Mouse (Mus musculus) MEL (cell line): ENCODE measurements around the gene Cdc42ep4. TPM values are rescaled to one million over a fixed set of nuclear protein-coding genes. Genes with fewer than 3 reads are reported as not detected.

Experiments used
- DNase-seq: peaks from one replicate; pipeline ENCODE4 v3.0.0; 2011; ENCODE audit warnings: low read depth, low spot score
- H3K27ac ChIP-seq: 2 replicates; pipeline ENCODE4 v1.5.1; 2012; ENCODE audit warnings: low read depth, mild to moderate bottlenecking, control low read depth, low read length, moderate library complexity; ENCODE audit not compliant: control insufficient read depth
- H3K27me3 ChIP-seq, 2 experiments: fragments of 150-350 bp in 1 of 2; sonication (generic) in 1 of 2; 2 replicates each; pipeline ENCODE4 v1.6.1; 2012; ENCODE audit warnings: low read length in 2 of 2, mild to moderate bottlenecking in 2 of 2, improper control_type of control experiment in 1 of 2, moderate library complexity in 1 of 2; ENCODE audit not compliant: insufficient read depth in 2 of 2, control insufficient read depth in 1 of 2
- H3K36me3 ChIP-seq, 2 experiments: 2 replicates each; pipeline ENCODE4 v1.6.1; 2012 to 2014; ENCODE audit warnings: low read length in 2 of 2, improper control_type of control experiment in 1 of 2, inconsistent platforms in 1 of 2, mild to moderate bottlenecking in 1 of 2; ENCODE audit not compliant: insufficient read depth in 2 of 2, control insufficient read depth in 1 of 2
- H3K4me1 ChIP-seq, 2 experiments: fragments of 150-350 bp in 1 of 2; sonication (generic) in 1 of 2; 2 replicates each; pipeline ENCODE4 v1.6.1; 2012; ENCODE audit warnings: low read length in 2 of 2, improper control_type of control experiment in 1 of 2, mild to moderate bottlenecking in 1 of 2; ENCODE audit not compliant: insufficient read depth in 2 of 2, control insufficient read depth in 1 of 2
- H3K4me3 ChIP-seq, 2 experiments: fragments of 150-350 bp in 1 of 2; sonication (generic) in 1 of 2; 2 replicates each; pipeline ENCODE4 v1.5.1; 2012; ENCODE audit warnings: low read depth in 2 of 2, low read length in 2 of 2, mild to moderate bottlenecking in 2 of 2, moderate library complexity in 2 of 2, control low read depth in 1 of 2, improper control_type of control experiment in 1 of 2; ENCODE audit not compliant: control insufficient read depth in 1 of 2, insufficient read depth in 1 of 2
- H3K79me2 ChIP-seq: 2 replicates; pipeline ENCODE4 v1.6.1; 2012; ENCODE audit warnings: mild to moderate bottlenecking, low read length, moderate library complexity; ENCODE audit not compliant: control insufficient read depth, poor library complexity, insufficient read depth
- H3K9ac ChIP-seq: 2 replicates; pipeline ENCODE4 v1.6.1; 2012; ENCODE audit warnings: low read depth, mild to moderate bottlenecking, control low read depth, low read length, moderate library complexity; ENCODE audit not compliant: control insufficient read depth, poor library complexity, severe bottlenecking
- H3K9me3 ChIP-seq: fragments of 150-350 bp; sonication (generic); replicated peaks from 2 replicates; pipeline ENCODE4 v1.6.1; 2012; ENCODE audit warnings: mild to moderate bottlenecking, low read length, improper control_type of control experiment, moderate library complexity; ENCODE audit not compliant: insufficient read depth
- CHD2 ChIP-seq: IDR thresholded peaks from 2 replicates; pipeline ENCODE4 v1.6.1; 2011; ENCODE audit warnings: low read length, improper control_type of control experiment
- CTCF ChIP-seq, 3 experiments: IDR thresholded peaks in 2 of 3; conservative IDR thresholded peaks in 1 of 3; 2 replicates each; pipeline ENCODE4 v1.5.1; 2011 to 2012; ENCODE audit warnings: low read length in 3 of 3, low read depth in 2 of 3, mild to moderate bottlenecking in 2 of 3, improper control_type of control experiment in 1 of 3, inconsistent platforms in 1 of 3, mixed read lengths in 1 of 3, moderate library complexity in 1 of 3; ENCODE audit not compliant: control insufficient read depth in 1 of 3, insufficient read depth in 1 of 3, poor library complexity in 1 of 3, severe bottlenecking in 1 of 3
- EP300 ChIP-seq, 2 experiments: IDR thresholded peaks; 2 replicates each; pipeline ENCODE4 v1.6.1; 2011; ENCODE audit warnings: improper control_type of control experiment in 2 of 2, low read length in 2 of 2, low read depth in 1 of 2, mild to moderate bottlenecking in 1 of 2
- ETS1 ChIP-seq: IDR thresholded peaks from 2 replicates; pipeline ENCODE4 v1.6.1; 2012; ENCODE audit warnings: low read depth, mild to moderate bottlenecking, inconsistent platforms, low read length, improper control_type of control experiment, moderate library complexity
- GATA1 ChIP-seq: IDR thresholded peaks from 2 replicates; pipeline ENCODE4 v1.6.1; 2011; ENCODE audit warnings: low read depth, low read length, improper control_type of control experiment
- HCFC1 ChIP-seq: IDR thresholded peaks from 2 replicates; pipeline ENCODE4 v1.6.1; 2012; ENCODE audit warnings: low read depth, mild to moderate bottlenecking, inconsistent platforms, low read length, improper control_type of control experiment, moderate library complexity
- JUND ChIP-seq: IDR thresholded peaks from 2 replicates; pipeline ENCODE4 v1.6.1; 2011; ENCODE audit warnings: low read depth, mild to moderate bottlenecking, improper control_type of control experiment, low read length
- KAT2A ChIP-seq: conservative IDR thresholded peaks from 2 replicates; pipeline ENCODE4 v1.6.1; 2012; ENCODE audit warnings: low read depth, low read length, improper control_type of control experiment, inconsistent platforms
- MAFK ChIP-seq: IDR thresholded peaks from 2 replicates; pipeline ENCODE4 v1.6.1; 2011; ENCODE audit warnings: low read depth, mild to moderate bottlenecking, low read length, improper control_type of control experiment, borderline replicate concordance
- MEF2A ChIP-seq: IDR thresholded peaks from 2 replicates; pipeline ENCODE4 v1.6.1; 2014; ENCODE audit warnings: low read depth, mild to moderate bottlenecking, inconsistent platforms, low read length, improper control_type of control experiment; ENCODE audit not compliant: poor library complexity, insufficient replicate concordance, severe bottlenecking; ENCODE audit errors: extremely low read depth
- MXI1 ChIP-seq: IDR thresholded peaks from 2 replicates; pipeline ENCODE4 v1.6.1; 2011; ENCODE audit warnings: mild to moderate bottlenecking, low read depth, low read length, improper control_type of control experiment
- MYB ChIP-seq: IDR thresholded peaks from 2 replicates; pipeline ENCODE4 v1.6.1; 2011; ENCODE audit warnings: mild to moderate bottlenecking, low read depth, low read length, improper control_type of control experiment
- SIN3A ChIP-seq: IDR thresholded peaks from 2 replicates; pipeline ENCODE4 v1.6.1; 2012; ENCODE audit warnings: low read length, improper control_type of control experiment, inconsistent platforms
- TBP ChIP-seq: IDR thresholded peaks from 2 replicates; pipeline ENCODE4 v1.8.0; 2011; ENCODE audit warnings: low read depth, low read length, improper control_type of control experiment
- USF1 ChIP-seq: IDR thresholded peaks from 2 replicates; pipeline ENCODE4 v1.6.1; 2014; ENCODE audit warnings: low read depth, mild to moderate bottlenecking, inconsistent platforms, low read length, improper control_type of control experiment, moderate library complexity
- USF2 ChIP-seq, 2 experiments: IDR thresholded peaks; 2 replicates each; pipeline ENCODE4 v1.6.1; 2011 to 2012; ENCODE audit warnings: improper control_type of control experiment in 2 of 2, low read length in 2 of 2, borderline replicate concordance in 1 of 2, inconsistent platforms in 1 of 2, low read depth in 1 of 2, mild to moderate bottlenecking in 1 of 2; ENCODE audit not compliant: insufficient read depth in 1 of 2
- ZC3H11A ChIP-seq: IDR thresholded peaks from 2 replicates; pipeline ENCODE4 v1.6.1; 2012; ENCODE audit warnings: low read depth, mild to moderate bottlenecking, inconsistent platforms, low read length, improper control_type of control experiment
- ZMIZ1 ChIP-seq: IDR thresholded peaks from 2 replicates; pipeline ENCODE4 v1.6.1; 2012; ENCODE audit warnings: low read depth, mild to moderate bottlenecking, inconsistent platforms, low read length, improper control_type of control experiment, moderate library complexity
- ZNF384 ChIP-seq: IDR thresholded peaks from 2 replicates; pipeline ENCODE4 v1.6.1; 2012; ENCODE audit warnings: low read depth, mild to moderate bottlenecking, inconsistent platforms, low read length, improper control_type of control experiment
- polyA plus RNA-seq, 2 experiments: library from polyadenylated mRNA; stranded (reverse) in 1 of 2; unstranded in 1 of 2; fragments of >175 nt in 1 of 2; fragments of >200 nt in 1 of 2; gene quantifications; 2 replicates each; pipeline versions ENCODE4 v1.2.1 to v1.2.4; 2012; ENCODE audit warnings: low replicate concordance in 2 of 2, low read depth in 1 of 2; ENCODE audit not compliant: insufficient read length in 2 of 2, insufficient read depth in 1 of 2, missing spikeins in 1 of 2
- total RNA-seq: library from RNA; depleted of rRNA; stranded (reverse); fragments of 300-350 nt; gene quantifications from 2 replicates; pipeline ENCODE4 v1.2.3, GENCODE M21; 2012

Cdc42ep4 gene
- total and polyA plus RNA-seq, 3 experiments, result 27.7 to 39.0 TPM; not detected in 1

GRCm38 (mm10) chr11:113740100-113740499 is 11.6 kb downstream of the Cdc42ep4 start:
- peaks cover 0 to 10% of the 10 kb centered on the region in 2 experiments; a peak in 1 of 4 replicates for H3K4me1 ChIP-seq
- H3K4me3 ChIP-seq, result no peak overlapping the region
- H3K36me3 ChIP-seq, result peaks cover 0 to 16% of the 10 kb centered on the region in 2 experiments; a peak in 3 of 4 replicates
- no peaks in the 10 kb centered on the region for H3K9me3 ChIP-seq
- H3K79me2 ChIP-seq, result peaks cover 35% of the 10 kb centered on the region
- no peaks in the 10 kb centered on the region for H3K27me3 ChIP-seq
- no peak overlapping the region for H3K27ac ChIP-seq
- TF ChIP-seq MXI1 (no peak), JUND (no peak), USF2 (IDR thresholded peaks at IDR 0.05; ENCODE audit: borderline replicate concordance in 1 of 2, insufficient read depth in 1 of 2, low read depth in 1 of 2, low read length in 2 of 2) (no peak), USF1 (no peak), MAFK (no peak), MEF2A (no peak), KAT2A (no peak), CHD2 (no peak)
- TF ChIP-seq, all 39 proteins: peak for 0
- no peak overlapping the region for H3K9ac ChIP-seq
- DNase-seq, result no peak

GRCm38 (mm10) chr11:113739213-113739612 is 12.5 kb downstream of the Cdc42ep4 start:
- H3K27me3 ChIP-seq, result no peaks in the 10 kb centered on the region
- H3K79me2 ChIP-seq, result peaks cover 33% of the 10 kb centered on the region
- H3K4me1 ChIP-seq, result peaks cover 0 to 14% of the 10 kb centered on the region in 2 experiments; a peak in 2 of 4 replicates
- DNase-seq, result no peak
- H3K36me3 ChIP-seq, result peaks cover 6 to 17% of the 10 kb centered on the region in 2 experiments
- H3K27ac ChIP-seq, result no peak overlapping the region
- H3K9me3 ChIP-seq, result no peaks in the 10 kb centered on the region
- H3K9ac ChIP-seq, result no peak overlapping the region
- TF ChIP-seq GATA1, result no peak
- TF ChIP-seq ZNF384, result no peak
- TF ChIP-seq MYB, result no peak
- no peak for TF ChIP-seq CTCF (IDR thresholded peaks at IDR 0.05 in 2 of 3, conservative IDR thresholded peaks at IDR 0.05 in 1 of 3; ENCODE audit: control insufficient read depth in 1 of 3, insufficient read depth in 1 of 3, low read depth in 2 of 3, low read length in 3 of 3, poor library complexity in 1 of 3, severe bottlenecking in 1 of 3)
- TF ChIP-seq TBP, result no peak
- no peak for TF ChIP-seq HCFC1
- no peak for TF ChIP-seq SIN3A
- TF ChIP-seq ZMIZ1, result no peak
- TF ChIP-seq EP300 (IDR thresholded peaks at IDR 0.05; ENCODE audit: low read depth in 1 of 2, low read length in 2 of 2), result no peak
- no peak for TF ChIP-seq ZC3H11A
- TF ChIP-seq ETS1, result no peak
- H3K4me3 ChIP-seq, result no peak overlapping the region
